Mouse (Mus musculus): ENCODE measurements around the gene Tgfbr3l. TPM values are rescaled to one million over a fixed set of nuclear protein-coding genes. Genes with fewer than 3 reads are reported as not detected.

Tgfbr3l gene
- polyA plus RNA-seq, 1 experiment from 2014 or later: 4.1 TPM

- 15% methylated on average over 33 of the region's 33 CpGs for WGBS
- peaks cover 39% of the 10 kb centered on the region for H3K4me1 ChIP-seq (ENCODE audit: control insufficient read depth, insufficient read depth, low read length)
Measured at GRCm38 (mm10) chr8:4214006-4214980, 33.7 kb upstream of the Tgfbr3l start.

GRCm38 (mm10) chr8:4216296-4216695, 31.7 kb upstream of the Tgfbr3l start:
- ATAC-seq: peak; percentile 12
- H3K36me3 ChIP-seq (ENCODE audit: control insufficient read depth, insufficient read depth, low read length): no peaks in the 10 kb centered on the region; the same call in 1 of the 2 replicates
- WGBS: 2% methylated on average over 18 of the region's 18 CpGs
- peak overlapping the region; percentile 85 for H3K9ac ChIP-seq (ENCODE audit: low read depth, low read length)
- peak overlapping the region; percentile 53 for H3K4me3 ChIP-seq (ENCODE audit: low read depth, low read length)
- peak overlapping the region; percentile 98 for H3K4me2 ChIP-seq (ENCODE audit: low read length)
- H3K9me3 ChIP-seq (replicated peaks; ENCODE audit: control insufficient read depth, low read length, poor library complexity, severe bottlenecking): no peaks in the 10 kb centered on the region
- H3K4me1 ChIP-seq (ENCODE audit: control insufficient read depth, insufficient read depth, low read length): peaks cover 39% of the 10 kb centered on the region
- H3K27ac ChIP-seq (ENCODE audit: low read length): peak overlapping the region; percentile 96
- H3K27me3 ChIP-seq (ENCODE audit: control insufficient read depth, insufficient read depth, low read depth, low read length): no peaks in the 10 kb centered on the region

More at GRCm38 (mm10) chr8:4214006-4214980, 33.7 kb upstream of the Tgfbr3l start:
- Histone ChIP-seq H3K9ac (ENCODE audit: low read depth, low read length) (peak overlapping the region; percentile 75), H3K4me3 (ENCODE audit: low read depth, low read length) (peak overlapping the region; percentile 52), H3K36me3 (ENCODE audit: control insufficient read depth, insufficient read depth, low read length) (peaks cover 12% of the 10 kb centered on the region), H3K27me3 (ENCODE audit: control insufficient read depth, insufficient read depth, low read depth, low read length) (no peaks in the 10 kb centered on the region), H3K4me2 (ENCODE audit: low read length) (peak overlapping the region; percentile 98), H3K27ac (ENCODE audit: low read length) (peak overlapping the region; percentile 58), H3K9me3 (replicated peaks; ENCODE audit: control insufficient read depth, low read length, poor library complexity, severe bottlenecking) (no peaks in the 10 kb centered on the region; the same call in 1 of the 2 replicates)
- no peak for ATAC-seq

GRCm38 (mm10) chr8:4216791-4217621, 31.0 kb upstream of the Tgfbr3l start, which contains the start of gene Prr36:
Gene Prr36 (minus strand): TSS chr8:4217459.
- Histone ChIP-seq H3K27ac (ENCODE audit: low read length) (peak within 1 kb of the TSS; percentile 96), H3K4me1 (ENCODE audit: control insufficient read depth, insufficient read depth, low read length) (peaks cover 39% of the 10 kb centered on the region), H3K27me3 (ENCODE audit: control insufficient read depth, insufficient read depth, low read depth, low read length) (no peaks in the 10 kb centered on the region), H3K4me3 (ENCODE audit: low read depth, low read length) (peak within 1 kb of the TSS; percentile 53), H3K4me2 (ENCODE audit: low read length) (peak within 1 kb of the TSS; percentile 98), H3K9me3 (replicated peaks; ENCODE audit: control insufficient read depth, low read length, poor library complexity, severe bottlenecking) (no peaks in the 10 kb centered on the region), H3K36me3 (ENCODE audit: control insufficient read depth, insufficient read depth, low read length) (no peaks in the 10 kb centered on the region; the same call in 1 of the 2 replicates), H3K9ac (ENCODE audit: low read depth, low read length) (peak within 1 kb of the TSS; percentile 85)
- peak; percentile 91 for ATAC-seq
- under 1% methylated on average over 44 of the region's 44 CpGs for WGBS

- Histone ChIP-seq H3K9ac (ENCODE audit: low read depth, low read length) (no peak overlapping the region), H3K4me1 (ENCODE audit: control insufficient read depth, insufficient read depth, low read length) (peaks cover 20% of the 10 kb centered on the region), H3K4me3 (ENCODE audit: low read depth, low read length) (no peak overlapping the region), H3K9me3 (replicated peaks; ENCODE audit: control insufficient read depth, low read length, poor library complexity, severe bottlenecking) (no peaks in the 10 kb centered on the region), H3K36me3 (ENCODE audit: control insufficient read depth, insufficient read depth, low read length) (no peaks in the 10 kb centered on the region), H3K27me3 (ENCODE audit: control insufficient read depth, insufficient read depth, low read depth, low read length) (no peaks in the 10 kb centered on the region), H3K4me2 (ENCODE audit: low read length) (no peak overlapping the region), H3K27ac (ENCODE audit: low read length) (no peak overlapping the region)
- WGBS: 96% methylated on average over 3 of the region's 3 CpGs
- ATAC-seq: no peak
Measured at GRCm38 (mm10) chr8:4219617-4220016, 28.4 kb upstream of the Tgfbr3l start.

GRCm38 (mm10) chr8:4222059-4222458, 26.0 kb upstream of the Tgfbr3l start:
- no peak overlapping the region for H3K27ac ChIP-seq (ENCODE audit: low read length)
- H3K4me2 ChIP-seq (ENCODE audit: low read length): no peak overlapping the region
- H3K9me3 ChIP-seq (replicated peaks; ENCODE audit: control insufficient read depth, low read length, poor library complexity, severe bottlenecking): no peaks in the 10 kb centered on the region
- peaks cover 8% of the 10 kb centered on the region; the same call in 1 of the 2 replicates for H3K4me1 ChIP-seq (ENCODE audit: control insufficient read depth, insufficient read depth, low read length)
- no peak for ATAC-seq
- no peak overlapping the region for H3K9ac ChIP-seq (ENCODE audit: low read depth, low read length)
- no peaks in the 10 kb centered on the region for H3K36me3 ChIP-seq (ENCODE audit: control insufficient read depth, insufficient read depth, low read length)
- peaks cover 9% of the 10 kb centered on the region; the same call in 1 of the 2 replicates for H3K27me3 ChIP-seq (ENCODE audit: control insufficient read depth, insufficient read depth, low read depth, low read length)
- no peak overlapping the region for H3K4me3 ChIP-seq (ENCODE audit: low read depth, low read length)

- Histone ChIP-seq H3K27me3 (ENCODE audit: control insufficient read depth, insufficient read depth, low read depth, low read length) (peaks cover 12% of the 10 kb centered on the region; the same call in 1 of the 2 replicates), H3K9me3 (replicated peaks; ENCODE audit: control insufficient read depth, low read length, poor library complexity, severe bottlenecking) (no peaks in the 10 kb centered on the region), H3K27ac (ENCODE audit: low read length) (no peak overlapping the region), H3K4me1 (ENCODE audit: control insufficient read depth, insufficient read depth, low read length) (0 out of 2 replicates have a peak, but pooled peaks cover 2% of the 10 kb centered on the region), H3K4me2 (ENCODE audit: low read length) (peak overlapping the region; percentile 35), H3K4me3 (ENCODE audit: low read depth, low read length) (peak overlapping the region; percentile 3; the same call in 1 of the 2 replicates), H3K36me3 (ENCODE audit: control insufficient read depth, insufficient read depth, low read length) (no peaks in the 10 kb centered on the region), H3K9ac (ENCODE audit: low read depth, low read length) (no peak overlapping the region)
- 0 out of 2 replicates have a peak, but pooled peaks have one; percentile 21 for ATAC-seq
- WGBS: 27% methylated on average over 4 of the region's 4 CpGs
Measured at GRCm38 (mm10) chr8:4226323-4226722, 21.7 kb upstream of the Tgfbr3l start.

- Histone ChIP-seq H3K9me3 (replicated peaks; ENCODE audit: control insufficient read depth, low read length, poor library complexity, severe bottlenecking) (no peaks in the 10 kb centered on the region), H3K4me2 (ENCODE audit: low read length) (peak within 1 kb of the TSS; percentile 35), H3K4me3 (ENCODE audit: low read depth, low read length) (peak within 1 kb of the TSS; percentile 3; the same call in 1 of the 2 replicates), H3K36me3 (ENCODE audit: control insufficient read depth, insufficient read depth, low read length) (no peaks in the 10 kb centered on the region), H3K27ac (ENCODE audit: low read length) (no peak within 1 kb of the TSS), H3K27me3 (ENCODE audit: control insufficient read depth, insufficient read depth, low read depth, low read length) (peaks cover 12% of the 10 kb centered on the region; the same call in 1 of the 2 replicates), H3K9ac (ENCODE audit: low read depth, low read length) (no peak within 1 kb of the TSS), H3K4me1 (ENCODE audit: control insufficient read depth, insufficient read depth, low read length) (0 out of 2 replicates have a peak, but pooled peaks cover 2% of the 10 kb centered on the region)
- 2% methylated on average over 30 of the region's 33 CpGs for WGBS
- peak; percentile 39; the same call in 1 of the 2 replicates for ATAC-seq
Measured at GRCm38 (mm10) chr8:4226739-4227347, 21.2 kb upstream of the Tgfbr3l start, which contains the start of gene Lrrc8e. Gene Lrrc8e (plus strand): TSS chr8:4226827.

GRCm38 (mm10) chr8:4227919-4228318, 20.1 kb upstream of the Tgfbr3l start:
- 91% methylated on average over 4 of the region's 4 CpGs for WGBS
- ATAC-seq: no peak
- no peak overlapping the region for H3K4me2 ChIP-seq (ENCODE audit: low read length)
- no peak overlapping the region for H3K27ac ChIP-seq (ENCODE audit: low read length)
- H3K9me3 ChIP-seq (replicated peaks; ENCODE audit: control insufficient read depth, low read length, poor library complexity, severe bottlenecking): no peaks in the 10 kb centered on the region
- no peak overlapping the region for H3K9ac ChIP-seq (ENCODE audit: low read depth, low read length)
- 0 out of 2 replicates have a peak, but pooled peaks cover 2% of the 10 kb centered on the region for H3K4me1 ChIP-seq (ENCODE audit: control insufficient read depth, insufficient read depth, low read length)
- no peak overlapping the region for H3K4me3 ChIP-seq (ENCODE audit: low read depth, low read length)
- H3K36me3 ChIP-seq (ENCODE audit: control insufficient read depth, insufficient read depth, low read length): no peaks in the 10 kb centered on the region
- peaks cover 12% of the 10 kb centered on the region; the same call in 1 of the 2 replicates for H3K27me3 ChIP-seq (ENCODE audit: control insufficient read depth, insufficient read depth, low read depth, low read length)
